ENCODE assay signal across 26 mouse cellular contexts in genomic region chr11:39364827-39365226, GRCm38 (mm10).
"Had no signal": no experiment of that assay in that cellular context is flagged by ENCODE, and none has a peak within 500 bp of the region (broad histone marks: within the 10 kb centered on the region; RNA-seq: fewer than 3 reads in every experiment).

No protein-coding gene starts in this region.

- H3K4me3 ChIP-seq: gastrocnemius, adult 2 months; heart, embryonic 10.5 days; heart, embryonic 12.5 days; hindbrain, embryonic 10.5 days; hindbrain, embryonic 12.5 days; intestine, embryonic 15.5 days; limb, embryonic 13.5 days; limb, embryonic 15.5 days; liver, embryonic 12.5 days had no signal

- H3K9me3 ChIP-seq: heart, embryonic 10.5 days; heart, embryonic 12.5 days; hindbrain, embryonic 10.5 days; hindbrain, embryonic 12.5 days; intestine, embryonic 15.5 days; limb, embryonic 13.5 days; limb, embryonic 15.5 days; liver, embryonic 12.5 days had no signal

- DNase-seq: gastrocnemius, adult 2 months; gastrocnemius, postnatal 10 days; gastrocnemius, postnatal 25 days; heart, adult 18-20 months; heart, postnatal 10 days; heart, postnatal 4 days; kidney, adult 18-20 months; kidney, adult 8-10 months; kidney, postnatal 14 days; kidney, postnatal 36 days; layer of hippocampus, adult 9-11 months; layer of hippocampus, postnatal 36 days; left cerebral cortex, postnatal 4 days had no signal

- H3K36me3 ChIP-seq: heart, embryonic 10.5 days; heart, embryonic 12.5 days; hindbrain, embryonic 10.5 days; hindbrain, embryonic 12.5 days; intestine, embryonic 15.5 days; limb, embryonic 13.5 days; limb, embryonic 15.5 days; liver, embryonic 12.5 days had no signal

- H3K4me1 ChIP-seq: heart, embryonic 10.5 days; heart, embryonic 12.5 days; hindbrain, embryonic 10.5 days; hindbrain, embryonic 12.5 days; intestine, embryonic 15.5 days; limb, embryonic 13.5 days; limb, embryonic 15.5 days; liver, embryonic 12.5 days had no signal

- H3K27ac ChIP-seq: gastrocnemius, adult 2 months; heart, embryonic 10.5 days; hindbrain, embryonic 10.5 days; hindbrain, embryonic 12.5 days; hindbrain, embryonic 14.5 days; intestine, embryonic 15.5 days; kidney, postnatal 0 days; limb, embryonic 13.5 days; limb, embryonic 15.5 days; liver, embryonic 12.5 days had no signal

- H3K27me3 ChIP-seq: heart, embryonic 12.5 days; hindbrain, embryonic 12.5 days; intestine, embryonic 15.5 days; limb, embryonic 13.5 days; limb, embryonic 15.5 days; liver, embryonic 12.5 days had no signal

- ATAC-seq: hindbrain, embryonic 16.5 days; inflammation-experienced regulatory T-cells, adult 6 months; intestine, embryonic 15.5 days; intestine, postnatal 0 days; liver, embryonic 12.5 days had no signal

- H3K9ac ChIP-seq: heart, embryonic 12.5 days; hindbrain, embryonic 12.5 days; hindbrain, embryonic 14.5 days; intestine, embryonic 15.5 days; limb, embryonic 13.5 days; limb, embryonic 15.5 days; liver, embryonic 12.5 days had no signal

- H3K4me2 ChIP-seq: heart, embryonic 12.5 days; hindbrain, embryonic 12.5 days; hindbrain, embryonic 14.5 days; intestine, embryonic 15.5 days; limb, embryonic 13.5 days; limb, embryonic 15.5 days; liver, embryonic 12.5 days had no signal
